Mouse (Mus musculus) MEL (cell line): ENCODE results near the gene 4930426L09Rik. TPM values are rescaled to one million over a fixed set of nuclear protein-coding genes. Genes with fewer than 3 reads are reported as not detected.

Experiments used
- DNase-seq: peaks from one replicate; pipeline ENCODE4 v3.0.0; 2011; ENCODE audit warnings: low read depth, low spot score
- H3K27ac ChIP-seq: 2 replicates; pipeline ENCODE4 v1.5.1; 2012; ENCODE audit warnings: low read depth, mild to moderate bottlenecking, control low read depth, low read length, moderate library complexity; ENCODE audit not compliant: control insufficient read depth
- H3K27me3 ChIP-seq, 2 experiments: fragments of 150-350 bp in 1 of 2; sonication (generic) in 1 of 2; 2 replicates each; pipeline ENCODE4 v1.6.1; 2012; ENCODE audit warnings: low read length in 2 of 2, mild to moderate bottlenecking in 2 of 2, improper control_type of control experiment in 1 of 2, moderate library complexity in 1 of 2; ENCODE audit not compliant: insufficient read depth in 2 of 2, control insufficient read depth in 1 of 2
- H3K36me3 ChIP-seq, 2 experiments: 2 replicates each; pipeline ENCODE4 v1.6.1; 2012 to 2014; ENCODE audit warnings: low read length in 2 of 2, improper control_type of control experiment in 1 of 2, inconsistent platforms in 1 of 2, mild to moderate bottlenecking in 1 of 2; ENCODE audit not compliant: insufficient read depth in 2 of 2, control insufficient read depth in 1 of 2
- H3K4me1 ChIP-seq, 2 experiments: fragments of 150-350 bp in 1 of 2; sonication (generic) in 1 of 2; 2 replicates each; pipeline ENCODE4 v1.6.1; 2012; ENCODE audit warnings: low read length in 2 of 2, improper control_type of control experiment in 1 of 2, mild to moderate bottlenecking in 1 of 2; ENCODE audit not compliant: insufficient read depth in 2 of 2, control insufficient read depth in 1 of 2
- H3K4me3 ChIP-seq, 2 experiments: fragments of 150-350 bp in 1 of 2; sonication (generic) in 1 of 2; 2 replicates each; pipeline ENCODE4 v1.5.1; 2012; ENCODE audit warnings: low read depth in 2 of 2, low read length in 2 of 2, mild to moderate bottlenecking in 2 of 2, moderate library complexity in 2 of 2, control low read depth in 1 of 2, improper control_type of control experiment in 1 of 2; ENCODE audit not compliant: control insufficient read depth in 1 of 2, insufficient read depth in 1 of 2
- H3K79me2 ChIP-seq: 2 replicates; pipeline ENCODE4 v1.6.1; 2012; ENCODE audit warnings: mild to moderate bottlenecking, low read length, moderate library complexity; ENCODE audit not compliant: control insufficient read depth, poor library complexity, insufficient read depth
- H3K9ac ChIP-seq: 2 replicates; pipeline ENCODE4 v1.6.1; 2012; ENCODE audit warnings: low read depth, mild to moderate bottlenecking, control low read depth, low read length, moderate library complexity; ENCODE audit not compliant: control insufficient read depth, poor library complexity, severe bottlenecking
- H3K9me3 ChIP-seq: fragments of 150-350 bp; sonication (generic); replicated peaks from 2 replicates; pipeline ENCODE4 v1.6.1; 2012; ENCODE audit warnings: mild to moderate bottlenecking, low read length, improper control_type of control experiment, moderate library complexity; ENCODE audit not compliant: insufficient read depth
- BHLHE40 ChIP-seq: IDR thresholded peaks from 2 replicates; pipeline ENCODE4 v1.6.1; 2012; ENCODE audit warnings: low read depth, mild to moderate bottlenecking, inconsistent platforms, low read length, improper control_type of control experiment, borderline replicate concordance
- CHD1 ChIP-seq: IDR thresholded peaks from 2 replicates; pipeline ENCODE4 v1.6.1; 2012; ENCODE audit warnings: low read depth, mild to moderate bottlenecking, inconsistent platforms, low read length, improper control_type of control experiment
- CHD2 ChIP-seq: IDR thresholded peaks from 2 replicates; pipeline ENCODE4 v1.6.1; 2011; ENCODE audit warnings: low read length, improper control_type of control experiment
- ELF1 ChIP-seq: IDR thresholded peaks from 2 replicates; pipeline ENCODE4 v1.6.1; 2014; ENCODE audit warnings: low read depth, mild to moderate bottlenecking, inconsistent platforms, low read length, improper control_type of control experiment, moderate library complexity
- MXI1 ChIP-seq: IDR thresholded peaks from 2 replicates; pipeline ENCODE4 v1.6.1; 2011; ENCODE audit warnings: mild to moderate bottlenecking, low read depth, low read length, improper control_type of control experiment
- NELFE ChIP-seq: IDR thresholded peaks from 2 replicates; pipeline ENCODE4 v1.6.1; 2011; ENCODE audit warnings: low read depth, low read length, improper control_type of control experiment
- SIN3A ChIP-seq: IDR thresholded peaks from 2 replicates; pipeline ENCODE4 v1.6.1; 2012; ENCODE audit warnings: low read length, improper control_type of control experiment, inconsistent platforms
- TAL1 ChIP-seq: IDR thresholded peaks from 2 replicates; pipeline ENCODE4 v1.6.1; 2012; ENCODE audit warnings: mild to moderate bottlenecking, inconsistent platforms, low read length, moderate library complexity, mixed read lengths
- TCF12 ChIP-seq: IDR thresholded peaks from 2 replicates; pipeline ENCODE4 v1.6.1; 2014; ENCODE audit warnings: low read depth, mild to moderate bottlenecking, inconsistent platforms, low read length, improper control_type of control experiment, moderate library complexity
- USF1 ChIP-seq: IDR thresholded peaks from 2 replicates; pipeline ENCODE4 v1.6.1; 2014; ENCODE audit warnings: low read depth, mild to moderate bottlenecking, inconsistent platforms, low read length, improper control_type of control experiment, moderate library complexity
- ZNF384 ChIP-seq: IDR thresholded peaks from 2 replicates; pipeline ENCODE4 v1.6.1; 2012; ENCODE audit warnings: low read depth, mild to moderate bottlenecking, inconsistent platforms, low read length, improper control_type of control experiment
- polyA plus RNA-seq, 2 experiments: library from polyadenylated mRNA; stranded (reverse) in 1 of 2; unstranded in 1 of 2; fragments of >175 nt in 1 of 2; fragments of >200 nt in 1 of 2; gene quantifications; 2 replicates each; pipeline versions ENCODE4 v1.2.1 to v1.2.4; 2012; ENCODE audit warnings: low replicate concordance in 2 of 2, low read depth in 1 of 2; ENCODE audit not compliant: insufficient read length in 2 of 2, insufficient read depth in 1 of 2, missing spikeins in 1 of 2
- total RNA-seq: library from RNA; depleted of rRNA; stranded (reverse); fragments of 300-350 nt; gene quantifications from 2 replicates; pipeline ENCODE4 v1.2.3, GENCODE M21; 2012

4930426L09Rik gene
- total and polyA plus RNA-seq, 3 experiments: 0.12 to 0.19 TPM; not detected in 1

DNA sequence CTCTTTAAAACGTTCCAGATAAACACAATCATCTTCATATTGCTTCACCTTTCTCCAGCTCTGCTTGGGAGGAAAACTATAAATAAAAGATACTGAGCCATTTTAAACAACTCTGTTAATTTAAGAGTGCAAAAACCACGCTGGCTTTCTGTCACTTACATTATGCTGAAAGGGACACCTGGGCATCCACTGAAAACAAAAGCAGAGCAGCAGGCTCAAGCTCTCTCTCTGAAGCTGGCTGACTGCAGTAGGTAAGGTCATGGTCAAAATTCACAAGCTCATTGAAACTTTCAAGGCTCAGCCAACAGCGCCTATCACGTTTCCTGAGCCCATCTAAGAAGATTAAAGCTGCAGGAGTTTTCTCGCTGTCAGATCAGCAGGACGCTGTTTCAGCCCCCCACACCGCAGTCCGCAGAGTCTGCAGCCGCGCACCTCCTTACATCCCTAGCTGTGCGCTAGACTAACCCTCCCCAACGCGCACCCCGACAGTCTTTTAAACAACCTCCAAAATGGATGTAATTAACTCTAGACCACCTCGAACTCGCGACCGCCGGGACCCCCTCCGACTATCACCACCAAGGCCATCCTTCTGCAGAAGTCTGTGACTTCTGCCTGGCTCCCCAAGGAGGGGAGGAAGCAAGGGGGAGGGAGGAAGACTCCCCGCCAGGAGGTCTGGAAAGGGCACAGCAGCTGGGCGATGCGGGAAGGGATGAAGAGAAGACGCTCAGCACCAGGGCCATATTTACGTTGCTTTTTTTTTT, 1.5 kb upstream of the 4930426L09Rik start:
- TF ChIP-seq ZNF384 (0 out of 2 replicates have a peak, but pooled peaks have one; percentile 42), CHD1 (peak; percentile 52; the same call in 1 of the 2 replicates), TCF12 (no peak), SIN3A (peak; percentile 16; the same call in 1 of the 2 replicates), TAL1 (no peak), MXI1 (peak; percentile 84), ELF1 (no peak), BHLHE40 (peak; percentile 39; the same call in 1 of the 2 replicates), NELFE (0 out of 2 replicates have a peak, but pooled peaks have one; percentile 16)
- peaks cover 42 to 43% of the 10 kb centered on the region in 2 experiments for H3K4me1 ChIP-seq
- DNase-seq: peak; percentile 75
- peak overlapping the region; percentile 77 for H3K27ac ChIP-seq
- H3K36me3 ChIP-seq: peaks cover 0 to 55% of the 10 kb centered on the region in 2 experiments; a peak in 2 of 4 replicates
- H3K79me2 ChIP-seq: peaks cover 42% of the 10 kb centered on the region
- H3K9ac ChIP-seq: peak overlapping the region; percentile 81
- H3K4me3 ChIP-seq: peak overlapping the region; percentile 87 to 99
- no peaks in the 10 kb centered on the region for H3K9me3 ChIP-seq
- H3K27me3 ChIP-seq: no peaks in the 10 kb centered on the region

DNA sequence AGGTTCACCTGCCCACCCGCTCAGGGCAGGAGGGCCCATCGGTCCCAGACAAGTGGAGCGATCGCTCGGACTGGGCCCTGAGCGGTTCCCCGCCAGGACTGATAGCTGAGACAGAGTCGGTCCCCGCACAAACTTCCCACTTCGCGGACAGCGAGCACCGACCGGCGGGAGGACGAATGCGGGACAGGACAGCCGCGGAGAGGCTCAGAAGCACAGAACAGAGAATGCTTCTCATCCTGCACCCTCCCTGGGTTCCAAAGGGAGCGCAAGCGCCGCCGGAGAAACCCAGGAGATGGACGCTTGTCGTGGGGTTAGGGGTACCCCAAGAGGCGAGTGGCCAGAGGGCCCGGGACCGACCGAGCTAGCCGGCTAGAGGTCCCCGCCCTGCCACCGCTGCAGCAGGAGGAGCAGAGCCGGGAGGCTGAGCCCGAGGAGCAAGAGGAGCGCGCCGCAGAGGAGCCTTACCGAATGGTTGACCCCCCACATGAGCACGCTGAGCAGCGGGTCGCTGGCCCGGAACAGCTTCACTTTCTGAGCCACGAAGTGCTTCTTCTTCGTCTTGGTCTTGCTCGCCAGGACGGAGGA, 664 bp upstream of the 4930426L09Rik start:
- H3K79me2 ChIP-seq: peaks cover 34% of the 10 kb centered on the region
- peak overlapping the region; percentile 87 to 99 for H3K4me3 ChIP-seq
- TF ChIP-seq CHD2 (no peak), USF1 (no peak), TCF12 (0 out of 2 replicates have a peak, but pooled peaks have one; percentile 1), CHD1 (no peak), ZNF384 (0 out of 2 replicates have a peak, but pooled peaks have one; percentile 1), NELFE (no peak)
- TF ChIP-seq, all 39 proteins: peak for 2
- H3K9ac ChIP-seq: peak overlapping the region; percentile 81
- H3K4me1 ChIP-seq: peaks cover 38% of the 10 kb centered on the region in 2 experiments
- H3K9me3 ChIP-seq: no peaks in the 10 kb centered on the region
- DNase-seq: peak; percentile 67
- peak overlapping the region; percentile 77 for H3K27ac ChIP-seq
- no peaks in the 10 kb centered on the region for H3K27me3 ChIP-seq
- H3K36me3 ChIP-seq: peaks cover 0 to 48% of the 10 kb centered on the region in 2 experiments; a peak in 2 of 4 replicates
